Mouse (Mus musculus) G1E-ER4 (cell line): Measurements from ENCODE around the gene Rela. TPM values are rescaled to one million over a fixed set of nuclear protein-coding genes. Genes with fewer than 3 reads are reported as not detected.

Experiments used
- GATA1 ChIP-seq: IDR thresholded peaks from one replicate; pipeline ENCODE4 v1.8.0; 2012; ENCODE audit warnings: low read length, inconsistent platforms
- polyA plus RNA-seq: library from polyadenylated mRNA; stranded (reverse); fragments of >175 nt; gene quantifications from 2 replicates; pipeline ENCODE4 v1.2.3, GENCODE M21; 2012

Gene Rela
- polyA plus RNA-seq, result 79.0 and 109 TPM in 2 replicates

GRCm38 (mm10) chr19:5637069-5638047, at the start of gene Rela:
Gene Rela, plus strand, starts transcription at chr19:5637483.
- no peak for TF ChIP-seq GATA1

GRCm38 (mm10) chr19:5589159-5589558, 48.1 kb upstream of the Rela start:
- TF ChIP-seq GATA1, result no peak

GRCm38 (mm10) chr19:5591888-5592287, 45.4 kb upstream of the Rela start:
- TF ChIP-seq GATA1, result no peak

GRCm38 (mm10) chr19:5599224-5599623, 38.1 kb upstream of the Rela start:
- TF ChIP-seq GATA1, result no peak

- no peak for TF ChIP-seq GATA1
Observed at GRCm38 (mm10) chr19:5601752-5602541, 35.3 kb upstream of the Rela start, which contains the start of gene Rnaseh2c. Gene Rnaseh2c, plus strand, starts transcription at chr19:5601873.

GRCm38 (mm10) chr19:5603664-5604063, 33.6 kb upstream of the Rela start:
- no peak for TF ChIP-seq GATA1

GRCm38 (mm10) chr19:5605126-5605525, 32.2 kb upstream of the Rela start:
- TF ChIP-seq GATA1, result no peak

- no peak for TF ChIP-seq GATA1
Observed at GRCm38 (mm10) chr19:5606196-5606595, 31.1 kb upstream of the Rela start.

- TF ChIP-seq GATA1, result no peak
Observed at GRCm38 (mm10) chr19:5607705-5608410, 29.4 kb upstream of the Rela start.

GRCm38 (mm10) chr19:5608707-5609106, 28.6 kb upstream of the Rela start:
- TF ChIP-seq GATA1, result no peak

- TF ChIP-seq GATA1, result no peak
Observed at GRCm38 (mm10) chr19:5609171-5609546, 28.1 kb upstream of the Rela start.

- TF ChIP-seq GATA1, result no peak
Observed at GRCm38 (mm10) chr19:5609547-5610404, 27.5 kb upstream of the Rela start, which contains the start of gene Kat5. Gene Kat5, minus strand, starts transcription at chr19:5610237.

- no peak for TF ChIP-seq GATA1
Observed at GRCm38 (mm10) chr19:5611973-5612372, 25.3 kb upstream of the Rela start.

GRCm38 (mm10) chr19:5612762-5613411, 24.4 kb upstream of the Rela start:
- TF ChIP-seq GATA1, result peak; percentile 70
